Mouse (Mus musculus) sigmoid colon, adult 10 weeks (tissue): ENCODE measurements around the gene Gm20888. TPM values are rescaled to one million over a fixed set of nuclear protein-coding genes. Genes with fewer than 3 reads are reported as not detected.

Experiments
- polyA plus RNA-seq: library from polyadenylated mRNA; stranded (reverse); fragments of 350-450 nt; fragmentation: Illumina TruSeq; extraction: RNeasy Lipid Tissue Mini Kit (QIAGEN cat#74804); gene quantifications from one replicate; pipeline ENCODE4 v1.2.3, GENCODE M21; 2014; ENCODE audit warnings: low read depth, low replicate concordance

Gene Gm20888
- polyA plus RNA-seq: not detected

DNA sequence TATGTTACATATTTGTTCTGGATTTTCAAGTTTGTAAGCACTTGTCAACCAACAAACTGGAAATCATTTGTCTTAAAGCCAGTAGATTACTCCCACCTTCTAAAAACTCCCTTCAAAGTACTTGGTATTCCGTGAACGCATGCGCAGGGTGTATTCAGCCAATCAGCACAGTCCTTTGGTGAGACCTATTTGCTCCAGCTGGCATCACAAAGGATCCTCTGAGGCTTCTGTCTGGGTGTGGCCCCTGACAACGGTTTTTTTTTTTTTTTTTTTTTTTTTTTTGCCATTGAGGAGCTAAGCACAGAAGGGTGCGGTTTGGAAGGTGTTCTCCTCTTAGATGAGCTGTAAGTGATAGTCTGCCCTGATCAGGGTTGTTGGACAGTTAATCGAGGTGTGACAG is at the start of gene Gm20888:
Gm20888 (plus strand) TSS at position 301 of the 400 bp plus-strand sequence.

Other genes with a start within 250 kb of the Gm20888 start
- not detected for gene Gm21118, start 168.2 kb upstream of the Gm20888 start, polyA plus RNA-seq
- not detected for gene Gm29423, start 138.6 kb upstream of the Gm20888 start, polyA plus RNA-seq
- not detected for gene Gm29644, start 138.5 kb upstream of the Gm20888 start, polyA plus RNA-seq